Mouse (Mus musculus): ENCODE data around the gene Ppil6.

Ppil6 gene

DNA sequence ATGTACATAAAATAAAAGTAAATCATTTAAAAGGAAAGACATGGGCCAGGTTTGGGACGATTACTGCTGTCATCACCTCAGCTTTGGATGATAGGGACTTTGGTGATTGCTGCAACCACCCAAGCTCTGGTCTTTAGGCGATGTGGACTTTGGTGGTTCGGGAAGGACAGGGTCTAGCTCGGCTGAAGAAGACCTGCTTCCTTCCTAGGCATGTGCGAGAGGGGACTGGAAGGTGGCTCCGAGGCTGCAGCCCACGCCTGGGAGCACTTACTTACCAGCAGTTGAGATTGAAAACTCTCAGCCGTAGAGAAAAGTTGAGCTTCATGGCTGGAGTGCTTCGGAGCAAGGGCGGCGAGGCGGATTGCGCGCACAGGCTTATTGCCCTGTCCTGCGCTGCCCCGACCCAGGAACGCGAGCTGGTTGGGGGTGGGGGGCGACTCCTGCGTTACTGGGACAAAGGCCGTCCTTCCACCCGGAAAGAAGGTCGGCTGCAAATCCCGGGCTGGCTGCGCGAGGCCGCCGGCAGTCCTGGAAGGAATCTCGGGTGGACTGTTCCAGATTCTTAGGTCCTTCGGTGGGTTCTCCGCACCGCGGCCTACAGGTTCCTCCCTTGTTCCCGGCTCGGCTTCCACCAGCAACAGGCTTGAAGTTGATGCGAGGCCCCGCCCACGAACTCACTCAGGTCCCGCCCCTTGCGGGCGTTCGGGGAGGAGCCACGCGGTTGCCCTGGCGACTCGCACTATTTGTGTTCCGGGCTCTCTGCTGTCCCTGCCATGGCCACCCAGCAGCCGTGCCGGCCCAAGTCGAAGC is at the start of gene Ppil6, which contains the start of gene Smpd2:
Ppil6 (plus strand) TSS at position 732 of the 810 bp plus-strand sequence.
Smpd2 (minus strand) TSS at position 662 of the 810 bp plus-strand sequence.
- peak; percentile 93 for DNase-seq (ENCODE audit: low spot score)

DNA sequence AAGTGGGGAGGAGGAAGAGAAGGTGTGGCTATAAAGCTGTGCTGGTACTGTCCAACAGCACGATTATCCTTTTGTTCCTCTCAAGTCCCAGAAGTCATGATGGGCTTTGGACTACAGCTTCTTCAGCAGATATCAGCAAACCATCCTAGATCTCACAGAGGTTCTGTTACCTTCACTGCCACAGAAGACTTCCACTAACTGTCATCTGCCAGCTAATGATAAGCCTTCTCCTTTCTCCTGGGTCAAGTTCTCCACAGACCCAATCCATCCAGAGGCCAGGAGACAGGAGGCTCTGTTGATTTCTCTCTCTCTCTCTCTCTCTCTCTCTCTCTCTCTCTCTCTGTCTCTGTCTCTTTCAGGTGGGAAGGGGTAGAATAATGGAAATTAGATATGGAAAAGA is 42.0 kb upstream of the Ppil6 start:
- no peak for DNase-seq (ENCODE audit: low spot score)

DNA sequence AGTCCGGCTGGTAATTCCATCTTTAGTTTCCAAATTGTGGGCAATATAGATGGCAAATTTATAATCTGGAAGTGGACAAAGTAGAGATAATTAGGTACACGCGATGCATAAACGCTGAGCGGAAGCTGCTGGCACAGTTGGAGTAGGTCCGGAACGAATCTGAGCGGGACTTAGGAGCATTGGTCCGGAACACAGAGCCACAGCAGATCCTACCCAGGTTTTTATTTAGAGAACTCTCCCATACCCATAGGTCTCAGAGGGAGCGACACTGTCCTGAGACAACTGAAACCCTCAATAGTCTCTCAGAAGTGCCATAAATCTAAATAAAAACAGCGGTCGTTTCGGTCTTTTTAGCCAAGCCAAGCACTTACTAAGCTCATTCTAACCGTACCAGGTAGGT is 40.6 kb upstream of the Ppil6 start:
- DNase-seq (ENCODE audit: low spot score) = peak; percentile 14

DNA sequence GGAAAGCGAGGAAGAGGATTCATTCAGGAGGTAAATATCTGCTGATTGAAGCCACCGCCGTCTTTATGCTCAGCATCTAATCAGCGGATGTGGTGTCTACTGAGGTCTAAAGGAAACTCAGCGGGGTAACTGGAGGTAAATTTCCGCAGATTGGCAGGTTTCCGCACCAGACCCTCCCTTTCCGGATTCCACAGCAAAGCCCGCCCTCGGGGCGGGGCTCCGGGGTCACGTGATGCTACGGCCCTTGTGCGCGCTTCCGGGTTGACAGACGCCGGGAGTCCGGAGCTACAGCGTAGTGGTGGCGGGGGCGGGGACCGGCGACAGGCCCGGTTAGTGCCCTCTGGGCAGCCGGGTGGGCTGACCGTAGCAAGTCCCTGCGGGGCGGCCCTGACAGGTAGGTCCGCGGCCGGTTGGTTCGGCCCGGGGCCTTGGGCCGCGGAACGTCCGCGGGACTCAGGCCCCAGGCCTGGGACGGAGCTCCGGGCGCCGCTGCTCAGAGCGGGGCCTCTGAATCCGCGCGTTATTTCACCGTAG is 40.0 kb upstream of the Ppil6 start, which contains the start of gene Zbtb24:
Zbtb24 (plus strand) TSS at position 247 of the 534 bp plus-strand sequence.
- DNase-seq (ENCODE audit: low spot score) = peak; percentile 95

- no peak for DNase-seq (ENCODE audit: low spot score)
Measured at GRCm38 (mm10) chr10:41450780-41451522, 39.3 kb upstream of the Ppil6 start.

DNA sequence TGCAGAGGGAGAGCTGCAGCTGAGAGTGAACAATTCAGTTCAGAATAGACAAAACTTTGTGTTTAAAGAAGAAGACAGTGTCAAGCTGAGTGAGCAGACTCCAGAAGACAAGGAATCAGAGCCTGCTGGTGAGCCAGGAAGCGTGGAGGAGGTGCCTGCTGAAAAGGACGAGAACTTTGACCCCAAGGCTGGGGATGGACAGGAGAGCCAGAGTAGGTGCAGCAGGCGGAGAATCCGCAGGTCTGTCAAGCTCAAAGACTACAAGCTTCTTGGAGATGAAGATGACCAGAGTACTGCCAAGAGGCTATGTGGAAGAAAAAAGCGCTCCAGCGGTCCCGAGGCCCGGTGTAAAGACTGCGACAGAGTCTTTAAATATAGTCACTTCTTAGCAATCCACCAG is 38.6 kb upstream of the Ppil6 start:
- no peak for DNase-seq (ENCODE audit: low spot score)

- no peak for DNase-seq (ENCODE audit: low spot score)
Measured at GRCm38 (mm10) chr10:41452791-41453190, 37.4 kb upstream of the Ppil6 start.

DNA sequence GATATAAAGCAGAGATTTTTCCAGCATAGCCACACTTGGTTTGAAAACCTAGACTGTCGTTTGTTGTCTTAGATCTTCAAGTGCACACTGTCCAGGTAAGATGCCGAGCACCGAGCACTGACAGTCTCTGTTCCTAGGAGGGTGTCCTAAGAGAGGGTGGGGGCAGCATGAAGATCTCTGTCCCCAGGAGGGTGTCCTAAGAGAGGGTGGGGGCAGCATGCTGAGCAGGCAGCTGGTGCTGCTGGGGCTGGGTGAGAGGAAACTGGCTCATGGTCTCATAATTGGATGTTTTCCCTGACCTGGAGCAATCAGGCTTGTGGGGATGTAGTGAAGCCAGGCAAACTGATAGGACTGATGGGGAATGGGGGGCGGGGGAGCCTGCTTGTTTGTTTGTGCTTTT is 30.2 kb upstream of the Ppil6 start:
- no peak for DNase-seq (ENCODE audit: low spot score)

GRCm38 (mm10) chr10:41460501-41460900 is 29.7 kb upstream of the Ppil6 start:
- no peak for DNase-seq (ENCODE audit: low spot score)

DNA sequence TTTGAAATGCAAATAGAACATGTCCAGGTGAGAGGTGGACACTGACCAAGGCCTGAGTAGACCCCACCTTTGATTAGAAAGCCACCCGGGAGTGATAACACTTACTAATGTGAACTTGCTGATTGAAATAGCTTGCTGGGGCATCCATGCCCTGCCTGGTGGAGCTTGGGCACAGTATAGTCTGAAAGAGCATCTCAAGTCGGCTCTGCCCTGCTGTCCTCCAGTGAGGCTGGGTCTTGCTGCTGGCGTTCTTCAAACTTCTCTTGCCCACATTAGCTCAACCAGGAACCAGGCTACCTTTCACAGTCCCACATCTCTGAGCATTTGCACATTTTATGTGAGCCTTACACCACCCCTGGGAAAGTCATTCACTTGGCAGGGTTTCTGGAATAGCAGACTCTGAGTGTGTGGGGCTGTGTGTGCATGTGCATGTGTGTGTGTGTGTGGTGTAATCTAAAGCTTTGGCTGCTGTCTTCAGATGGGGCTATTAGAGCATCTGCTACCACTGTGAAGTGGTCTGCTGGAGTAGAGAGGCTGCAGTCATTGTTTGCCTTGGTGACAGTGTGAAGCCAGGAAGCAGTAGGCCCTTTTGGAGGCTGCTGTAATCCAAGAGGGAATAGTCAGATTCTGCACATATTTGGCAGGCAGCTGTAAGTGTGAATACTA is 29.0 kb upstream of the Ppil6 start:
- DNase-seq (ENCODE audit: low spot score) = no peak

GRCm38 (mm10) chr10:41464401-41464955 is 25.8 kb upstream of the Ppil6 start:
- DNase-seq (ENCODE audit: low spot score) = no peak

DNA sequence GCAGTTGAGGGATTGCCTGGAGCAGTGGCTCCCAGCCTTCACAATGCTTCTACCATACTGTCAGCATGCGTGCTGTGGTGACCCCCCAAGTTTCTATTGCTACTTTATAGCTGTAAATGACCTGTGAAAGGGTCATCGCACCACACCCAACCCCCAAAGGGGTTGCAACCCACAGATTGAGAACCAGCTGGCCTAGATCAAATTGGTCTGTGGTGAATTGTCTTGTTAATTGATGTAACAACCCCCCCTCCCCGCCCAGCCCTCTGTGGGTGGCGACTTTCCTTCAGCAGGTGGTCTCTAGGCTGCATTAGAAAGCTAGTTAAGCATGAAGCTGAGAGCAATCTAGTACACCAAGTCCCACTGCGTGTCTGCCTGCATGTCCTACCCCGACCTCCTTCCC is 22.9 kb upstream of the Ppil6 start:
- no peak for DNase-seq (ENCODE audit: low spot score)

DNA sequence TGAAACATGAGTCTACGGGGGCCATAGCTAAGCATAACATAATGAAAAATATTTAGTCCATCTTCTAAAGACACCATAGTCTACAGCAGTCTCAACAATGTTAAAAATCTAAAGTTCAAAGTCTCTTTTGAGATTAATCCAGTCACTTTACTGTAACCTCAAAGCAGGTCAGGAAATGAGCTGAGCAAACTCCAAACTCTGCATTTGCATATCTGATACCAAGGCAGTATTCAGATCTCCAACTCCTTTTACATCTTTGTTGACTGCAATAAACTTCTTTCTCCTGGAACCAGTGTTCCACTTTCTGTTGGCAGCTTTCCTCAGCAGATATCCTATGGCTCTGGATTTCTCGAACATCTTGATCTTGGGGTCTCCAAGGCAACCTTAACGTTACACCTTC is 19.5 kb upstream of the Ppil6 start:
- DNase-seq (ENCODE audit: low spot score) = no peak

DNA sequence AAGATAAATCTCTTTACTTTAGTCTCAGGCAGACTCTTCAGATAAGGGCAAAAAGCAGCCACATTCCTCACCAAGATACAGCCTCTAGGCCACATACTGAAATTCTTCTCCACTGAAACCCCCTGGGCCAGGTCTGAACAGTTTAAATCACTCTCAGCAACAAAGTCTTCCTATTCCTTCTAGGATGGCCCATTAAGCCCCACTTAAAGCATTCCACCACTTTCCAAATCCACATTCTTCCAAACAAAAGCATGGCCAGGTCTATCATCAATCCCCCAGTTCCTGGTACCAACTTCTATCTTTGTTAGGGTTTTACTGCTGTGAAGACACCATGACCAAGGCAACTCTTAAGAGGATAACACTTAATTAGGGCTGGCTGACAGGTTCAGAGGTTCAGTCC is 17.7 kb upstream of the Ppil6 start:
- no peak for DNase-seq (ENCODE audit: low spot score)

DNA sequence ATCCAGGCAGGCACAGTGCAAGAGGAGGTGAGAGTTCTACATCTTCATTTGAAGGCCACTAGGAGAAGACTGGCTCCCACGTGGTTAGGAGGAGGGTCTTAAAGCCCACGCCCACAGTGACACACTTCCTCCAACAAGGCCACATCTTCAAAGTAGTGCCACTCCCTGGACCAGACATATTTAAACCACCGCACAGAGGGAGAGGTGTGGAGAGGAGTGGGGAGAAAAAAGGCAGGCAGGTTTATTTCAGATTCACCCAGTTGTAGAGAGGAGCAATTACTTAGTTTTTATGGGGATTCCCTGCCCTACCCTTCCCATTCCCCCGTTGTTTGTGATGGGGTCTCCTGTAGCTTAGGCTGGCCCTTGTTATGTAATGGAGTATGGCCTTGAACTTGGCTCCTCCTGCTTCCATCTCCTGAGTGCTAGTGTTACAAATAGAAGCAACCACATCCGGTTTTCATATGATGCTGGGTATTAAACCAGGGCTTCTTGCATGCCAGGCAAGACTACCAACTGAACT is 17.2 kb upstream of the Ppil6 start:
- DNase-seq (ENCODE audit: low spot score) = no peak

GRCm38 (mm10) chr10:41473782-41474468 is 16.3 kb upstream of the Ppil6 start:
- DNase-seq (ENCODE audit: low spot score) = no peak

DNA sequence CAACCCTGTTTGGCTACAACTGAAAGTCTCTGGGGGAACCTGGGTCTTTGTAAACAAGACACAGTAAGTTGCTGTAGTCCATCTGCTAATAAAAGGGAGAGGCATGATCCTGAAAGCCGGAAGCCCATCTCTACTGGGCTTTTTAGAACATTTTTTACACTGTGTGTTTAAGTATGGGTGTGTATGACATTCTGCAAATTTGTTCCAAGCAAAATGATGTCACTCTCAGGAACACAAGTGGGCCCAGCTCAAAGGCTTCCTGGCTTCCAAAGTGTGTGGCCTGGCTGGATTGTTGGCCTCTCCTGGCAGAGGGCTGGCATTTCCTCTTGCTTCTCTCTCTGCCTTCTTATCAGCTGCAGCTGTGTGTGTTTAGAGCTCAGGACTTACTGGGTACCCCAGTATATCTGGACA is 15.3 kb upstream of the Ppil6 start:
- no peak for DNase-seq (ENCODE audit: low spot score)

DNA sequence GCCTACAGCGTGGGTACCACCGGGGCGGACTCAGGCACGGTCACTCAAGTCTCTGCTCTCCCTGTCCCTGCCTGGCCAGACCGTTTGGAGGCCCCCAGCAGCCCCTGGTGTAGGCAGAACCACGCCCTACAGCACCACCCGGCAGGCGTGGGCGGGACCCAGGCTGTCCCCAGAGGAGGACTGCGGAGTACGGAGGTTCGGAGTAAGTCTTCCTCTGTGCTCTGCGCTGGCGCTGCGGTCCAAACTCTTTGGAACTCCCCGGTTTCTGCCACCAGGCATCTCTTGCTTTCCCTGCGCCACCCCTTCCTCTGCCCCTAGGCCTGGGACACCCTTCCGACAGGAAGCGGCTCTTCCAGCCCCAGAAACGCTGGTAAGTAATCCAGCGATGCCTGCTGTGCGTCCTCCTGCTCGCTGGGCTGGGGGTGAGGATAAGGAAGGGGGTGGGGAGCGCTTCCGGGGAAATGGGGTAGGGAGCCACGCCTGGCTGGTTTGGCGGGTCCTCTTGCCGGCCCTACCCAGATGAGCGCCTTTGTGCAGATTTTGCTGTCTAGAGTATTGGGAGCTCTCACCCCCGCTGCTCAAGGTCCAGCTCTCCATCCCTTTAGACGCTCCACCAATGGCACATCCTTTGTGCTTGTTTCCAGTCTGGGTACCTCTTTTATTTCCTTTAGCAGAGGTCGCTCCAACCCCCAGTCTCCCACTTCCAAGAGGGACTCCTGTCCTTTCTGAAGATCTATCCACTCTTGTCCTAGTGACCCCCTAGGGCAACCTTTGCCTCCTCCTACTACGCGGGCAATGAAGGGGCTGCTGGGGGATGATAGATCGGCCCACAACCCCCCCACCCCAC is 13.8 kb upstream of the Ppil6 start, which contains the start of gene Mical1:
Mical1 (plus strand) TSS at position 144 of the 847 bp plus-strand sequence.
- DNase-seq (ENCODE audit: low spot score) = peak; percentile 42

- no peak for DNase-seq (ENCODE audit: low spot score)
Measured at GRCm38 (mm10) chr10:41477018-41477277, 13.3 kb upstream of the Ppil6 start.
